Mouse (Mus musculus): ENCODE data around the gene 5430419D17Rik. TPM values are rescaled to one million over a fixed set of nuclear protein-coding genes. Genes with fewer than 3 reads are reported as not detected.

Gene 5430419D17Rik
- 0.04 TPM in 1 of 2 replicates, not detected in the other for polyA plus RNA-seq (2015; fragmentation: Nextera tagmentation; extraction: Ambion mirVana)

GRCm38 (mm10) chr7:131174121-131174520, at the start of gene 5430419D17Rik:
5430419D17Rik (plus strand) TSS chr7:131174402.
- Histone ChIP-seq H3K9ac (ENCODE audit: low read depth, low read length) (no peak within 1 kb of the TSS), H3K27ac (ENCODE audit: low read length) (no peak within 1 kb of the TSS), H3K4me1 (ENCODE audit: control insufficient read depth, insufficient read depth, low read length) (no peaks in the 10 kb centered on the region), H3K4me3 (ENCODE audit: low read length) (no peak within 1 kb of the TSS), H3K9me3 (ENCODE audit: control insufficient read depth, low read length) (no peaks in the 10 kb centered on the region), H3K4me2 (ENCODE audit: low read depth, low read length) (no peak within 1 kb of the TSS), H3K36me3 (ENCODE audit: control insufficient read depth, insufficient read depth, low read length) (no peaks in the 10 kb centered on the region), H3K27me3 (replicated peaks; ENCODE audit: control insufficient read depth, insufficient read depth, low read length) (no peaks in the 10 kb centered on the region)
- 85% methylated on average over 9 of the region's 9 CpGs for WGBS
- no peak for ATAC-seq

GRCm38 (mm10) chr7:131130021-131130420, 44.2 kb upstream of the 5430419D17Rik start:
- Histone ChIP-seq H3K27ac (ENCODE audit: low read length) (no peak overlapping the region), H3K9ac (ENCODE audit: low read depth, low read length) (no peak overlapping the region), H3K4me3 (ENCODE audit: low read length) (no peak overlapping the region), H3K36me3 (ENCODE audit: control insufficient read depth, insufficient read depth, low read length) (no peaks in the 10 kb centered on the region), H3K4me2 (ENCODE audit: low read depth, low read length) (no peak overlapping the region), H3K9me3 (ENCODE audit: control insufficient read depth, low read length) (no peaks in the 10 kb centered on the region), H3K4me1 (ENCODE audit: control insufficient read depth, insufficient read depth, low read length) (no peaks in the 10 kb centered on the region), H3K27me3 (replicated peaks; ENCODE audit: control insufficient read depth, insufficient read depth, low read length) (no peaks in the 10 kb centered on the region)
- 53% methylated on average over 12 of the region's 12 CpGs for WGBS
- no peak for ATAC-seq

- Histone ChIP-seq H3K27me3 (replicated peaks; ENCODE audit: control insufficient read depth, insufficient read depth, low read length) (no peaks in the 10 kb centered on the region), H3K36me3 (ENCODE audit: control insufficient read depth, insufficient read depth, low read length) (no peaks in the 10 kb centered on the region), H3K4me1 (ENCODE audit: control insufficient read depth, insufficient read depth, low read length) (no peaks in the 10 kb centered on the region), H3K27ac (ENCODE audit: low read length) (no peak overlapping the region), H3K9ac (ENCODE audit: low read depth, low read length) (no peak overlapping the region), H3K4me3 (ENCODE audit: low read length) (no peak overlapping the region), H3K4me2 (ENCODE audit: low read depth, low read length) (no peak overlapping the region), H3K9me3 (ENCODE audit: control insufficient read depth, low read length) (no peaks in the 10 kb centered on the region)
- WGBS = 69% methylated on average over 3 of the region's 3 CpGs
- no peak for ATAC-seq
These were observed 41.0 kb upstream of the 5430419D17Rik start for GRCm38 (mm10) chr7:131133181-131133580.

GRCm38 (mm10) chr7:131146214-131146613, 28.0 kb upstream of the 5430419D17Rik start, which contains the start of gene 4933402N03Rik:
4933402N03Rik (minus strand) TSS chr7:131146314.
- Histone ChIP-seq H3K4me2 (ENCODE audit: low read depth, low read length) (no peak within 1 kb of the TSS), H3K27ac (ENCODE audit: low read length) (no peak within 1 kb of the TSS), H3K36me3 (ENCODE audit: control insufficient read depth, insufficient read depth, low read length) (no peaks in the 10 kb centered on the region), H3K4me3 (ENCODE audit: low read length) (no peak within 1 kb of the TSS), H3K27me3 (replicated peaks; ENCODE audit: control insufficient read depth, insufficient read depth, low read length) (no peaks in the 10 kb centered on the region), H3K4me1 (ENCODE audit: control insufficient read depth, insufficient read depth, low read length) (no peaks in the 10 kb centered on the region), H3K9ac (ENCODE audit: low read depth, low read length) (no peak within 1 kb of the TSS), H3K9me3 (ENCODE audit: control insufficient read depth, low read length) (no peaks in the 10 kb centered on the region)
- ATAC-seq = no peak
- WGBS = 81% methylated on average over 2 of the region's 2 CpGs

GRCm38 (mm10) chr7:131150179-131150578, 24.0 kb upstream of the 5430419D17Rik start:
- Histone ChIP-seq H3K27ac (ENCODE audit: low read length) (no peak overlapping the region), H3K36me3 (ENCODE audit: control insufficient read depth, insufficient read depth, low read length) (no peaks in the 10 kb centered on the region), H3K4me2 (ENCODE audit: low read depth, low read length) (no peak overlapping the region), H3K27me3 (replicated peaks; ENCODE audit: control insufficient read depth, insufficient read depth, low read length) (no peaks in the 10 kb centered on the region), H3K9me3 (ENCODE audit: control insufficient read depth, low read length) (no peaks in the 10 kb centered on the region), H3K4me3 (ENCODE audit: low read length) (no peak overlapping the region), H3K4me1 (ENCODE audit: control insufficient read depth, insufficient read depth, low read length) (no peaks in the 10 kb centered on the region), H3K9ac (ENCODE audit: low read depth, low read length) (no peak overlapping the region)
- no peak for ATAC-seq
- 58% methylated on average over 3 of the region's 3 CpGs for WGBS

GRCm38 (mm10) chr7:131153044-131153443, 21.2 kb upstream of the 5430419D17Rik start:
- no peak for ATAC-seq
- Histone ChIP-seq H3K4me2 (ENCODE audit: low read depth, low read length) (no peak overlapping the region), H3K36me3 (ENCODE audit: control insufficient read depth, insufficient read depth, low read length) (no peaks in the 10 kb centered on the region), H3K27me3 (replicated peaks; ENCODE audit: control insufficient read depth, insufficient read depth, low read length) (no peaks in the 10 kb centered on the region), H3K4me3 (ENCODE audit: low read length) (no peak overlapping the region), H3K9me3 (ENCODE audit: control insufficient read depth, low read length) (no peaks in the 10 kb centered on the region), H3K4me1 (ENCODE audit: control insufficient read depth, insufficient read depth, low read length) (no peaks in the 10 kb centered on the region), H3K9ac (ENCODE audit: low read depth, low read length) (no peak overlapping the region), H3K27ac (ENCODE audit: low read length) (no peak overlapping the region)
- WGBS = 81% methylated on average over 5 of the region's 5 CpGs

GRCm38 (mm10) chr7:131162251-131162650, 12.0 kb upstream of the 5430419D17Rik start:
- no peaks in the 10 kb centered on the region for H3K4me1 ChIP-seq (ENCODE audit: control insufficient read depth, insufficient read depth, low read length)
- no peaks in the 10 kb centered on the region for H3K36me3 ChIP-seq (ENCODE audit: control insufficient read depth, insufficient read depth, low read length)
- ATAC-seq = no peak
- H3K9me3 ChIP-seq (ENCODE audit: control insufficient read depth, low read length) = no peaks in the 10 kb centered on the region
- H3K27me3 ChIP-seq (replicated peaks; ENCODE audit: control insufficient read depth, insufficient read depth, low read length) = no peaks in the 10 kb centered on the region
- no peak overlapping the region for H3K27ac ChIP-seq (ENCODE audit: low read length)
- no peak overlapping the region for H3K9ac ChIP-seq (ENCODE audit: low read depth, low read length)
- H3K4me2 ChIP-seq (ENCODE audit: low read depth, low read length) = no peak overlapping the region
- no peak overlapping the region for H3K4me3 ChIP-seq (ENCODE audit: low read length)
- 61% methylated on average over 7 of the region's 7 CpGs for WGBS

- no peak for ATAC-seq
- H3K9ac ChIP-seq (ENCODE audit: low read depth, low read length) = no peak overlapping the region
- 78% methylated on average over 3 of the region's 3 CpGs for WGBS
These were observed 6.4 kb upstream of the 5430419D17Rik start for GRCm38 (mm10) chr7:131167771-131168170.

GRCm38 (mm10) chr7:131169099-131169498, 5.1 kb upstream of the 5430419D17Rik start:
- no peak overlapping the region for H3K9ac ChIP-seq (ENCODE audit: low read depth, low read length)
- no peaks in the 10 kb centered on the region for H3K9me3 ChIP-seq (ENCODE audit: control insufficient read depth, low read length)
- H3K4me3 ChIP-seq (ENCODE audit: low read length) = no peak overlapping the region
- H3K4me1 ChIP-seq (ENCODE audit: control insufficient read depth, insufficient read depth, low read length) = no peaks in the 10 kb centered on the region
- no peak overlapping the region for H3K27ac ChIP-seq (ENCODE audit: low read length)
- 22% methylated on average over 2 of the region's 2 CpGs for WGBS
- no peaks in the 10 kb centered on the region for H3K36me3 ChIP-seq (ENCODE audit: control insufficient read depth, insufficient read depth, low read length)
- H3K27me3 ChIP-seq (replicated peaks; ENCODE audit: control insufficient read depth, insufficient read depth, low read length) = no peaks in the 10 kb centered on the region
- H3K4me2 ChIP-seq (ENCODE audit: low read depth, low read length) = no peak overlapping the region
- ATAC-seq = no peak

More at GRCm38 (mm10) chr7:131167771-131168170, 6.4 kb upstream of the 5430419D17Rik start:
- Histone ChIP-seq H3K9me3 (ENCODE audit: control insufficient read depth, low read length) (no peaks in the 10 kb centered on the region), H3K4me2 (ENCODE audit: low read depth, low read length) (no peak overlapping the region), H3K27me3 (replicated peaks; ENCODE audit: control insufficient read depth, insufficient read depth, low read length) (no peaks in the 10 kb centered on the region), H3K36me3 (ENCODE audit: control insufficient read depth, insufficient read depth, low read length) (no peaks in the 10 kb centered on the region), H3K27ac (ENCODE audit: low read length) (no peak overlapping the region), H3K4me3 (ENCODE audit: low read length) (no peak overlapping the region), H3K4me1 (ENCODE audit: control insufficient read depth, insufficient read depth, low read length) (no peaks in the 10 kb centered on the region)

- no peaks in the 10 kb centered on the region for H3K36me3 ChIP-seq (ENCODE audit: control insufficient read depth, insufficient read depth, low read length)
- WGBS = 43% methylated on average over 4 of the region's 4 CpGs
- ATAC-seq = no peak
- no peak overlapping the region for H3K4me3 ChIP-seq (ENCODE audit: low read length)
- H3K9me3 ChIP-seq (ENCODE audit: control insufficient read depth, low read length) = no peaks in the 10 kb centered on the region
- H3K27ac ChIP-seq (ENCODE audit: low read length) = no peak overlapping the region
- no peak overlapping the region for H3K9ac ChIP-seq (ENCODE audit: low read depth, low read length)
- no peaks in the 10 kb centered on the region for H3K4me1 ChIP-seq (ENCODE audit: control insufficient read depth, insufficient read depth, low read length)
- no peak overlapping the region for H3K4me2 ChIP-seq (ENCODE audit: low read depth, low read length)
- no peaks in the 10 kb centered on the region for H3K27me3 ChIP-seq (replicated peaks; ENCODE audit: control insufficient read depth, insufficient read depth, low read length)
These were observed 8.5 kb downstream of the 5430419D17Rik start for GRCm38 (mm10) chr7:131182685-131183084.
